Mouse (Mus musculus): ENCODE data around the gene Gadd45g. TPM values are rescaled to one million over a fixed set of nuclear protein-coding genes. Genes with fewer than 3 reads are reported as not detected.

Gadd45g gene
- polyA plus RNA-seq, 1 experiment from 2014 or later, result 28.7 TPM

- 12% methylated on average over 8 of the region's 8 CpGs for WGBS
- no peak overlapping the region for H3K9ac ChIP-seq (ENCODE audit: low read depth, low read length)
- peak; percentile 96 for TF ChIP-seq CTCF (IDR thresholded peaks at IDR 0.05; ENCODE audit: low read depth)
- ATAC-seq, result peak; percentile 32; the same call in 1 of the 2 replicates
- no peak overlapping the region for H3K4me2 ChIP-seq (replicated peaks; ENCODE audit: low read depth)
- H3K27ac ChIP-seq (ENCODE audit: low read depth, low read length), result no peak overlapping the region
- no peaks in the 10 kb centered on the region for H3K9me3 ChIP-seq (ENCODE audit: control insufficient read depth)
- H3K4me3 ChIP-seq (ENCODE audit: low read depth, low read length), result no peak overlapping the region
- H3K36me3 ChIP-seq (ENCODE audit: control insufficient read depth, insufficient read depth), result no peaks in the 10 kb centered on the region
- H3K4me1 ChIP-seq (replicated peaks; ENCODE audit: control insufficient read depth, insufficient read depth, low read length), result 0 out of 2 replicates have a peak, but pooled peaks cover 3% of the 10 kb centered on the region
- H3K27me3 ChIP-seq (replicated peaks; ENCODE audit: control insufficient read depth, insufficient read depth, low read length), result peaks cover 16% of the 10 kb centered on the region; the same call in 1 of the 2 replicates
Measured at GRCm38 (mm10) chr13:51839250-51840026, 7.0 kb upstream of the Gadd45g start.

- ATAC-seq, result no peak
- Histone ChIP-seq H3K9me3 (ENCODE audit: control insufficient read depth) (no peaks in the 10 kb centered on the region), H3K4me3 (ENCODE audit: low read depth, low read length) (no peak overlapping the region), H3K27me3 (replicated peaks; ENCODE audit: control insufficient read depth, insufficient read depth, low read length) (peaks cover 16% of the 10 kb centered on the region; the same call in 1 of the 2 replicates), H3K36me3 (ENCODE audit: control insufficient read depth, insufficient read depth) (no peaks in the 10 kb centered on the region), H3K4me2 (replicated peaks; ENCODE audit: low read depth) (no peak overlapping the region), H3K4me1 (replicated peaks; ENCODE audit: control insufficient read depth, insufficient read depth, low read length) (0 out of 2 replicates have a peak, but pooled peaks cover 3% of the 10 kb centered on the region), H3K9ac (ENCODE audit: low read depth, low read length) (no peak overlapping the region), H3K27ac (ENCODE audit: low read depth, low read length) (no peak overlapping the region)
- TF ChIP-seq CTCF (IDR thresholded peaks at IDR 0.05; ENCODE audit: low read depth), result no peak
- WGBS, result 59% methylated on average over 6 of the region's 6 CpGs
Measured at GRCm38 (mm10) chr13:51840702-51841101, 5.8 kb upstream of the Gadd45g start.

GRCm38 (mm10) chr13:51841541-51842115 is 4.8 kb upstream of the Gadd45g start:
- Histone ChIP-seq H3K4me1 (replicated peaks; ENCODE audit: control insufficient read depth, insufficient read depth, low read length) (0 out of 2 replicates have a peak, but pooled peaks cover 3% of the 10 kb centered on the region), H3K27me3 (replicated peaks; ENCODE audit: control insufficient read depth, insufficient read depth, low read length) (peaks cover 16% of the 10 kb centered on the region; the same call in 1 of the 2 replicates), H3K9me3 (ENCODE audit: control insufficient read depth) (no peaks in the 10 kb centered on the region), H3K4me3 (ENCODE audit: low read depth, low read length) (no peak overlapping the region), H3K4me2 (replicated peaks; ENCODE audit: low read depth) (no peak overlapping the region), H3K36me3 (ENCODE audit: control insufficient read depth, insufficient read depth) (no peaks in the 10 kb centered on the region), H3K27ac (ENCODE audit: low read depth, low read length) (no peak overlapping the region), H3K9ac (ENCODE audit: low read depth, low read length) (no peak overlapping the region)
- ATAC-seq, result no peak
- WGBS, result 59% methylated on average over 12 of the region's 12 CpGs
- TF ChIP-seq CTCF (IDR thresholded peaks at IDR 0.05; ENCODE audit: low read depth), result no peak

GRCm38 (mm10) chr13:51842191-51842590 is 4.3 kb upstream of the Gadd45g start:
- H3K27ac ChIP-seq (ENCODE audit: low read depth, low read length), result no peak overlapping the region
- peaks cover 16% of the 10 kb centered on the region; the same call in 1 of the 2 replicates for H3K27me3 ChIP-seq (replicated peaks; ENCODE audit: control insufficient read depth, insufficient read depth, low read length)
- H3K36me3 ChIP-seq (ENCODE audit: control insufficient read depth, insufficient read depth), result no peaks in the 10 kb centered on the region
- H3K9me3 ChIP-seq (ENCODE audit: control insufficient read depth), result no peaks in the 10 kb centered on the region
- H3K4me3 ChIP-seq (ENCODE audit: low read depth, low read length), result no peak overlapping the region
- WGBS, result 41% methylated on average over 5 of the region's 5 CpGs
- ATAC-seq, result no peak
- no peak for TF ChIP-seq CTCF (IDR thresholded peaks at IDR 0.05; ENCODE audit: low read depth)
- H3K4me1 ChIP-seq (replicated peaks; ENCODE audit: control insufficient read depth, insufficient read depth, low read length), result 0 out of 2 replicates have a peak, but pooled peaks cover 3% of the 10 kb centered on the region
- no peak overlapping the region for H3K9ac ChIP-seq (ENCODE audit: low read depth, low read length)
- no peak overlapping the region for H3K4me2 ChIP-seq (replicated peaks; ENCODE audit: low read depth)

GRCm38 (mm10) chr13:51842773-51843172 is 3.7 kb upstream of the Gadd45g start:
- H3K9me3 ChIP-seq (ENCODE audit: control insufficient read depth), result no peaks in the 10 kb centered on the region
- no peaks in the 10 kb centered on the region for H3K36me3 ChIP-seq (ENCODE audit: control insufficient read depth, insufficient read depth)
- H3K27me3 ChIP-seq (replicated peaks; ENCODE audit: control insufficient read depth, insufficient read depth, low read length), result peaks cover 16% of the 10 kb centered on the region; the same call in 1 of the 2 replicates
- H3K4me1 ChIP-seq (replicated peaks; ENCODE audit: control insufficient read depth, insufficient read depth, low read length), result 0 out of 2 replicates have a peak, but pooled peaks cover 3% of the 10 kb centered on the region
- peak overlapping the region; percentile 21; the same call in 1 of the 2 replicates for H3K4me2 ChIP-seq (replicated peaks; ENCODE audit: low read depth)
- no peak for ATAC-seq
- 36% methylated on average over 12 of the region's 12 CpGs for WGBS
- 0 out of 2 replicates have a peak, but pooled peaks have one; percentile 8 for TF ChIP-seq CTCF (IDR thresholded peaks at IDR 0.05; ENCODE audit: low read depth)
- H3K9ac ChIP-seq (ENCODE audit: low read depth, low read length), result no peak overlapping the region
- no peak overlapping the region for H3K27ac ChIP-seq (ENCODE audit: low read depth, low read length)
- no peak overlapping the region for H3K4me3 ChIP-seq (ENCODE audit: low read depth, low read length)

GRCm38 (mm10) chr13:51843298-51843697 is 3.2 kb upstream of the Gadd45g start:
- Histone ChIP-seq H3K4me2 (replicated peaks; ENCODE audit: low read depth) (no peak overlapping the region), H3K27me3 (replicated peaks; ENCODE audit: control insufficient read depth, insufficient read depth, low read length) (peaks cover 16% of the 10 kb centered on the region; the same call in 1 of the 2 replicates), H3K9ac (ENCODE audit: low read depth, low read length) (no peak overlapping the region), H3K36me3 (ENCODE audit: control insufficient read depth, insufficient read depth) (no peaks in the 10 kb centered on the region), H3K4me3 (ENCODE audit: low read depth, low read length) (no peak overlapping the region), H3K4me1 (replicated peaks; ENCODE audit: control insufficient read depth, insufficient read depth, low read length) (0 out of 2 replicates have a peak, but pooled peaks cover 3% of the 10 kb centered on the region), H3K27ac (ENCODE audit: low read depth, low read length) (no peak overlapping the region), H3K9me3 (ENCODE audit: control insufficient read depth) (no peaks in the 10 kb centered on the region)
- TF ChIP-seq CTCF (IDR thresholded peaks at IDR 0.05; ENCODE audit: low read depth), result no peak
- no peak for ATAC-seq
- WGBS, result 77% methylated on average over 4 of the region's 4 CpGs
